Mouse (Mus musculus): ENCODE measurements around the gene Efcab12. TPM values are rescaled to one million over a fixed set of nuclear protein-coding genes. Genes with fewer than 3 reads are reported as not detected.
"Not testable (repeated sequence)": the region's sequence is repeated elsewhere in the genome, so short reads cannot be mapped to it uniquely, and the experiment has no call there.

The Efcab12 gene
- 0.60 and 0.65 TPM in 2 replicates for polyA plus RNA-seq (2015; fragmentation: Nextera tagmentation; extraction: Ambion mirVana)

- H3K4me3 ChIP-seq (replicated peaks; ENCODE audit: low read length) = peak within 1 kb of the TSS; percentile 40
- ATAC-seq (ENCODE audit: insufficient read depth, low FRiP score) = peak; percentile 92
- peak within 1 kb of the TSS; percentile 43 for H3K9ac ChIP-seq (ENCODE audit: low read length)
- H3K27me3 ChIP-seq (ENCODE audit: control insufficient read depth, insufficient read depth, low read length) = no peaks in the 10 kb centered on the region
- peak within 1 kb of the TSS; percentile 66 for H3K4me2 ChIP-seq (ENCODE audit: low read depth, low read length)
- H3K9me3 ChIP-seq (replicated peaks; ENCODE audit: control insufficient read depth, low read length) = no peaks in the 10 kb centered on the region
- peaks cover 4% of the 10 kb centered on the region for H3K4me1 ChIP-seq (ENCODE audit: control insufficient read depth, insufficient read depth, low read length)
- 1% methylated on average over 19 of the region's 19 CpGs for WGBS
- 0 out of 2 replicates have a peak, but pooled peaks cover 5% of the 10 kb centered on the region for H3K36me3 ChIP-seq (ENCODE audit: control insufficient read depth, insufficient read depth, low read length)
- no peak within 1 kb of the TSS for H3K27ac ChIP-seq (ENCODE audit: low read length)
Observed at GRCm38 (mm10) chr6:115838161-115838597, at the start of gene Efcab12. Gene Efcab12, minus strand, starts transcription at chr6:115838412.

GRCm38 (mm10) chr6:115886894-115887293, 48.7 kb upstream of the Efcab12 start:
- 64% methylated on average over 4 of the region's 4 CpGs for WGBS
- Histone ChIP-seq H3K4me3 (replicated peaks; ENCODE audit: low read length) (no peak overlapping the region), H3K4me2 (ENCODE audit: low read depth, low read length) (no peak overlapping the region), H3K36me3 (ENCODE audit: control insufficient read depth, insufficient read depth, low read length) (peaks cover 11% of the 10 kb centered on the region), H3K4me1 (ENCODE audit: control insufficient read depth, insufficient read depth, low read length) (peaks cover 10% of the 10 kb centered on the region), H3K27me3 (ENCODE audit: control insufficient read depth, insufficient read depth, low read length) (no peaks in the 10 kb centered on the region), H3K9me3 (replicated peaks; ENCODE audit: control insufficient read depth, low read length) (no peaks in the 10 kb centered on the region), H3K27ac (ENCODE audit: low read length) (no peak overlapping the region), H3K9ac (ENCODE audit: low read length) (no peak overlapping the region)
- ATAC-seq (ENCODE audit: insufficient read depth, low FRiP score) = 0 out of 2 replicates have a peak, but pooled peaks have one; percentile 26

- no peak for ATAC-seq (ENCODE audit: insufficient read depth, low FRiP score)
- Histone ChIP-seq H3K36me3 (ENCODE audit: control insufficient read depth, insufficient read depth, low read length) (peaks cover 10% of the 10 kb centered on the region), H3K4me1 (ENCODE audit: control insufficient read depth, insufficient read depth, low read length) (no peaks in the 10 kb centered on the region; the same call in 1 of the 2 replicates), H3K4me3 (replicated peaks; ENCODE audit: low read length) (no peak overlapping the region), H3K27me3 (ENCODE audit: control insufficient read depth, insufficient read depth, low read length) (no peaks in the 10 kb centered on the region), H3K9ac (ENCODE audit: low read length) (no peak overlapping the region), H3K27ac (ENCODE audit: low read length) (no peak overlapping the region), H3K4me2 (ENCODE audit: low read depth, low read length) (no peak overlapping the region), H3K9me3 (replicated peaks; ENCODE audit: control insufficient read depth, low read length) (no peaks in the 10 kb centered on the region)
Observed at GRCm38 (mm10) chr6:115884018-115884417, 45.8 kb upstream of the Efcab12 start.

GRCm38 (mm10) chr6:115880751-115881150, 42.5 kb upstream of the Efcab12 start:
- Histone ChIP-seq H3K4me1 (ENCODE audit: control insufficient read depth, insufficient read depth, low read length) (no peaks in the 10 kb centered on the region; the same call in 1 of the 2 replicates), H3K36me3 (ENCODE audit: control insufficient read depth, insufficient read depth, low read length) (0 out of 2 replicates have a peak, but pooled peaks cover under 1% of the 10 kb centered on the region), H3K27me3 (ENCODE audit: control insufficient read depth, insufficient read depth, low read length) (no peaks in the 10 kb centered on the region), H3K9me3 (replicated peaks; ENCODE audit: control insufficient read depth, low read length) (no peaks in the 10 kb centered on the region), H3K27ac (ENCODE audit: low read length) (peak overlapping the region; percentile 33; the same call in 1 of the 2 replicates), H3K9ac (ENCODE audit: low read length) (no peak overlapping the region), H3K4me2 (ENCODE audit: low read depth, low read length) (no peak overlapping the region), H3K4me3 (replicated peaks; ENCODE audit: low read length) (no peak overlapping the region)
- WGBS = 79% methylated on average over 8 of the region's 8 CpGs
- ATAC-seq (ENCODE audit: insufficient read depth, low FRiP score) = no peak

GRCm38 (mm10) chr6:115879736-115880135, 41.5 kb upstream of the Efcab12 start:
- Histone ChIP-seq H3K27ac (ENCODE audit: low read length) (no peak overlapping the region), H3K36me3 (ENCODE audit: control insufficient read depth, insufficient read depth, low read length) (0 out of 2 replicates have a peak, but pooled peaks cover 7% of the 10 kb centered on the region), H3K9me3 (replicated peaks; ENCODE audit: control insufficient read depth, low read length) (no peaks in the 10 kb centered on the region), H3K4me3 (replicated peaks; ENCODE audit: low read length) (no peak overlapping the region), H3K9ac (ENCODE audit: low read length) (no peak overlapping the region), H3K4me1 (ENCODE audit: control insufficient read depth, insufficient read depth, low read length) (no peaks in the 10 kb centered on the region; the same call in 1 of the 2 replicates), H3K27me3 (ENCODE audit: control insufficient read depth, insufficient read depth, low read length) (no peaks in the 10 kb centered on the region), H3K4me2 (ENCODE audit: low read depth, low read length) (no peak overlapping the region)
- no peak for ATAC-seq (ENCODE audit: insufficient read depth, low FRiP score)
- WGBS = 69% methylated on average over 6 of the region's 6 CpGs

GRCm38 (mm10) chr6:115878694-115879093, 40.5 kb upstream of the Efcab12 start:
- Histone ChIP-seq H3K36me3 (ENCODE audit: control insufficient read depth, insufficient read depth, low read length) (0 out of 2 replicates have a peak, but pooled peaks cover 7% of the 10 kb centered on the region), H3K4me2 (ENCODE audit: low read depth, low read length) (no peak overlapping the region), H3K9me3 (replicated peaks; ENCODE audit: control insufficient read depth, low read length) (no peaks in the 10 kb centered on the region), H3K4me1 (ENCODE audit: control insufficient read depth, insufficient read depth, low read length) (no peaks in the 10 kb centered on the region; the same call in 1 of the 2 replicates), H3K27me3 (ENCODE audit: control insufficient read depth, insufficient read depth, low read length) (no peaks in the 10 kb centered on the region), H3K4me3 (replicated peaks; ENCODE audit: low read length) (no peak overlapping the region), H3K9ac (ENCODE audit: low read length) (no peak overlapping the region), H3K27ac (ENCODE audit: low read length) (peak overlapping the region; percentile 19; the same call in 1 of the 2 replicates)
- ATAC-seq (ENCODE audit: insufficient read depth, low FRiP score) = no peak; the same call in 1 of the 2 replicates
- 54% methylated on average over 6 of the region's 6 CpGs for WGBS

- H3K4me2 ChIP-seq (ENCODE audit: low read depth, low read length) = no peak overlapping the region
- WGBS = 81% methylated on average over 2 of the region's 2 CpGs
- H3K9ac ChIP-seq (ENCODE audit: low read length) = no peak overlapping the region
- no peaks in the 10 kb centered on the region; the same call in 1 of the 2 replicates for H3K4me1 ChIP-seq (ENCODE audit: control insufficient read depth, insufficient read depth, low read length)
- H3K9me3 ChIP-seq (replicated peaks; ENCODE audit: control insufficient read depth, low read length) = no peaks in the 10 kb centered on the region
- H3K27me3 ChIP-seq (ENCODE audit: control insufficient read depth, insufficient read depth, low read length) = no peaks in the 10 kb centered on the region
- no peak for ATAC-seq (ENCODE audit: insufficient read depth, low FRiP score)
- H3K27ac ChIP-seq (ENCODE audit: low read length) = no peak overlapping the region
- H3K4me3 ChIP-seq (replicated peaks; ENCODE audit: low read length) = no peak overlapping the region
- 0 out of 2 replicates have a peak, but pooled peaks cover 7% of the 10 kb centered on the region for H3K36me3 ChIP-seq (ENCODE audit: control insufficient read depth, insufficient read depth, low read length)
Observed at GRCm38 (mm10) chr6:115877239-115877638, 39.0 kb upstream of the Efcab12 start.

GRCm38 (mm10) chr6:115871318-115871717, 33.1 kb upstream of the Efcab12 start:
- not testable (repeated sequence) for H3K9ac ChIP-seq (ENCODE audit: low read length); H3K27ac ChIP-seq (ENCODE audit: low read length); H3K4me2 ChIP-seq (ENCODE audit: low read depth, low read length); H3K4me3 ChIP-seq (replicated peaks; ENCODE audit: low read length); H3K4me1 ChIP-seq (ENCODE audit: control insufficient read depth, insufficient read depth, low read length); H3K36me3 ChIP-seq (ENCODE audit: control insufficient read depth, insufficient read depth, low read length); H3K27me3 ChIP-seq (ENCODE audit: control insufficient read depth, insufficient read depth, low read length); H3K9me3 ChIP-seq (replicated peaks; ENCODE audit: control insufficient read depth, low read length); ATAC-seq (ENCODE audit: insufficient read depth, low FRiP score)
- WGBS = no CpG with 5 or more reads among the region's 3 CpGs

- not testable (repeated sequence) for H3K36me3 ChIP-seq (ENCODE audit: control insufficient read depth, insufficient read depth, low read length); H3K27me3 ChIP-seq (ENCODE audit: control insufficient read depth, insufficient read depth, low read length); H3K9ac ChIP-seq (ENCODE audit: low read length); ATAC-seq (ENCODE audit: insufficient read depth, low FRiP score); H3K9me3 ChIP-seq (replicated peaks; ENCODE audit: control insufficient read depth, low read length); H3K27ac ChIP-seq (ENCODE audit: low read length); H3K4me2 ChIP-seq (ENCODE audit: low read depth, low read length); H3K4me3 ChIP-seq (replicated peaks; ENCODE audit: low read length)
- H3K4me1 ChIP-seq (ENCODE audit: control insufficient read depth, insufficient read depth, low read length) = peaks cover 18% of the 10 kb centered on the region
- no CpG with 5 or more reads among the region's 3 CpGs for WGBS
Observed at GRCm38 (mm10) chr6:115867157-115867556, 28.9 kb upstream of the Efcab12 start.

Measured in stomach, embryonic 16.5 days (tissue).